Mouse (Mus musculus) spleen, adult 2 months (tissue): ENCODE measurements at regions not wholly inside any gene's neighbourhood (a gene's known extent, or its start where the extent isn't known, plus 50 kb on each side); places are given as distances from the start of the nearest gene placed in this dataset.

Source experiments
- CTCF ChIP-seq: fragments of 200-500 bp; IDR thresholded peaks from 2 replicates; pipeline ENCODE4 v1.5.1; 2011; ENCODE audit warnings: mild to moderate bottlenecking, inconsistent platforms; ENCODE audit not compliant: insufficient read depth, insufficient read length, insufficient replicate concordance; ENCODE audit errors: extremely low read depth
- POLR2A ChIP-seq: fragments of 200-500 bp; IDR thresholded peaks from 2 replicates; pipeline ENCODE4 v1.6.1; 2011; ENCODE audit warnings: low read depth, low read length, inconsistent platforms

DNA sequence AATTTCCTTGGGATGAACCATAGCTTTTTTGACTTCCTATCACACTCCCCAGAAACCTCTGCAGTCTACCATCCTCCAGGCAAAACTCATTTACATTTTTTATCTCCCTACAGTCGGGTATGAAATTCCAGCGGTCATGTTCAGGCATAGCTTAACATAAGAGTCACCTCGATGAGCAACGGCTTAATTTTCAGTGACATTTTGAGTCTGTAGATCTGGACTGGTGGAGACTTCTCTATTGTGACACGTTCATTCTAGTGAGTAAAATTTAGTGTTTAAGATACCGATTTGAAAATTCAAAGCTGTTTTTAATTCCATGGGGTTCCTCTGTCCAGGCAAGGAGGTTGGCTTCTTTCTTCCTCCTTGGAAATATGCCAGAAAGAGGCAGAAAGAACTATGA lies 207.7 kb upstream of the Nr2f2 start:
- TF ChIP-seq POLR2A = no peak
- TF ChIP-seq CTCF = no peak
